Mouse (Mus musculus) CH12.LX (cell line): ENCODE data around the gene Cdh26.

Source experiments
- CTCF ChIP-seq, 2 experiments: IDR thresholded peaks in 1 of 2; conservative IDR thresholded peaks in 1 of 2; 2 replicates each; pipeline ENCODE4 v1.5.1; 2011 to 2012; ENCODE audit warnings: low read depth in 2 of 2, low read length in 2 of 2, improper control_type of control experiment in 1 of 2, inconsistent platforms in 1 of 2, mild to moderate bottlenecking in 1 of 2, moderate library complexity in 1 of 2
- EP300 ChIP-seq: IDR thresholded peaks from 2 replicates; pipeline ENCODE4 v1.6.1; 2011; ENCODE audit warnings: low read length, improper control_type of control experiment
- MAX ChIP-seq: IDR thresholded peaks from 2 replicates; pipeline ENCODE4 v1.6.1; 2011; ENCODE audit warnings: low read length, improper control_type of control experiment
- MEF2A ChIP-seq: IDR thresholded peaks from 2 replicates; pipeline ENCODE4 v1.6.1; 2014; ENCODE audit warnings: low read depth, mild to moderate bottlenecking, inconsistent platforms, low read length, improper control_type of control experiment, borderline replicate concordance
- POLR2A ChIP-seq: IDR thresholded peaks from 2 replicates; pipeline ENCODE4 v1.6.1; 2011; ENCODE audit warnings: low read depth, mild to moderate bottlenecking, improper control_type of control experiment, low read length
- POLR2AphosphoS2 ChIP-seq: IDR thresholded peaks from 2 replicates; pipeline ENCODE4 v1.6.1; 2011; ENCODE audit warnings: low read depth, low read length, improper control_type of control experiment
- RCOR1 ChIP-seq: conservative IDR thresholded peaks from 2 replicates; pipeline ENCODE4 v1.6.1; 2012; ENCODE audit warnings: low read depth, mild to moderate bottlenecking, inconsistent platforms, low read length, improper control_type of control experiment
- TCF12 ChIP-seq: IDR thresholded peaks from 2 replicates; pipeline ENCODE4 v1.6.1; 2014; ENCODE audit warnings: low read depth, mild to moderate bottlenecking, inconsistent platforms, low read length, improper control_type of control experiment
- ZNF384 ChIP-seq: IDR thresholded peaks from 2 replicates; pipeline ENCODE4 v1.6.1; 2012; ENCODE audit warnings: low read depth, low read length, improper control_type of control experiment, inconsistent platforms

DNA sequence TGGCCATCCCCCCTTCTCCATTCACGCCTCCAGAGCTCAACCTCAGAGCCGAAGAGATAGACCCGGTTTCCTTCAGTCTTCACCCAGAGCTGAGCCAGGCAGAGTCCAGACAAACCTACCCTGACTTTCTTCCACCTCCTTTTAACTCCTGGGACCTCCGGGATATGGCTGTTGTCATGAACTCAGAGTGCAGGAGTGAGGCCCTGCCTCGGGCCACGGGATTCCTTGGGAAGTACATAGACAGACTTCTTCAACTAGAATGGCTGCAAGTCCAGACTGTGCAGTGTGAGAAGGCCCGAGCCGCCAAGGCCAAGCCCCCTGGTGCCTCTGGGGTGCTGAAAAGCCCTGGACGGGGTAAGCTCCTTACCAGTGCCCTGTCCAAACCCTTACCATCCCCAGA lies 9.8 kb upstream of the Cdh26 start:
- TF ChIP-seq CTCF (conservative IDR thresholded peaks at IDR 0.05 in 1 of 2, IDR thresholded peaks at IDR 0.05 in 1 of 2; ENCODE audit: low read depth in 2 of 2, low read length in 2 of 2), result no peak
- no peak for TF ChIP-seq POLR2AphosphoS2
- TF ChIP-seq TCF12, result no peak
- TF ChIP-seq MAX, result no peak
- no peak for TF ChIP-seq ZNF384
- TF ChIP-seq EP300, result no peak
- TF ChIP-seq POLR2A, result no peak
- TF ChIP-seq RCOR1, result no peak
- no peak for TF ChIP-seq MEF2A
